Mouse (Mus musculus) monocyte, adult 59 days (primary cell): Measurements from ENCODE around the gene Kcp. TPM values are rescaled to one million over a fixed set of nuclear protein-coding genes. Genes with fewer than 3 reads are reported as not detected.

Experiments
- total RNA-seq, 2 experiments: library from RNA; stranded (reverse); gene quantifications; one replicate each; pipeline ENCODE4 v1.2.4; 2023

Kcp gene
- 1 to 10 TPM in 1 of 2 experiments, not detected in 1; 1.1 TPM for total RNA-seq

GRCm38 (mm10) chr6:29507447-29508309 is at the start of gene Kcp:
Gene Kcp (minus strand): TSS chr6:29507952.

GRCm38 (mm10) chr6:29526281-29527251 is 18.8 kb upstream of the Kcp start, which contains the start of gene Irf5:
Gene Irf5 (plus strand): TSS chr6:29526625.

GRCm38 (mm10) chr6:29471137-29471536 is 36.6 kb downstream of the Kcp start, which contains the start of gene Atp6v1fnb:
Gene Atp6v1fnb (plus strand): TSS chr6:29471437.

GRCm38 (mm10) chr6:29467583-29468354 is 40.0 kb downstream of the Kcp start, which contains the start of gene Atp6v1f:
Gene Atp6v1f (plus strand): TSS chr6:29467718.

GRCm38 (mm10) chr6:29433038-29433803 is 74.5 kb downstream of the Kcp start, which contains the start of gene Flnc:
Gene Flnc (plus strand): TSS chr6:29433256.

Other genes starting within 250 kb of the Kcp start
- gene Hilpda, start 235.5 kb downstream of the Kcp start, total RNA-seq = 10 to 100 TPM; 15.7 to 26.3 TPM
- 1 to 10 TPM; 1.1 to 1.2 TPM for gene Fam71f2, start 228.4 kb downstream of the Kcp start, total RNA-seq
- gene Fam71f1, start 188.8 kb downstream of the Kcp start, total RNA-seq = not detected
- gene Calu, start 159.9 kb downstream of the Kcp start, total RNA-seq = 10 to 100 TPM; 60.9 to 61.2 TPM
- not detected for gene Opn1sw, start 119.5 kb downstream of the Kcp start, total RNA-seq
- not detected for gene Ccdc136, start 111.6 kb downstream of the Kcp start, total RNA-seq
- under 1 TPM; 0.09 to 0.29 TPM for gene Flnc, start 74.7 kb downstream of the Kcp start, total RNA-seq
- 100 to 1,000 TPM; 201 to 203 TPM for gene Atp6v1f, start 40.2 kb downstream of the Kcp start, total RNA-seq
- gene Atp6v1fnb, start 36.5 kb downstream of the Kcp start, total RNA-seq = 1 to 10 TPM; 2.5 to 3.1 TPM
- 100 to 1,000 TPM; 502 to 515 TPM for gene Irf5, start 18.7 kb upstream of the Kcp start, total RNA-seq
- 10 to 100 TPM; 56.1 to 66.9 TPM for gene Tnpo3, start 101.9 kb upstream of the Kcp start, total RNA-seq
- gene Tspan33, start 186.3 kb upstream of the Kcp start, total RNA-seq = 10 to 100 TPM; 14.9 to 17.1 TPM
- 1 to 10 TPM; 1.8 to 2.3 TPM for gene Smo, start 227.6 kb upstream of the Kcp start, total RNA-seq